Mouse (Mus musculus) adrenal gland, adult 18-20 months (tissue): ENCODE data around the gene Sez6l. TPM values are rescaled to one million over a fixed set of nuclear protein-coding genes. Genes with fewer than 3 reads are reported as not detected.

Source experiments
- DNase-seq, 2 experiments: peaks; one replicate each; pipeline ENCODE4 v3.0.0; 2021 to 2022; ENCODE audit warnings: low spot score in 2 of 2
- long read RNA-seq, 2 experiments: library from polyadenylated mRNA; stranded (forward); transcript quantifications; one replicate each; pipeline ENCODE4 v2.0.0; 2021
- total RNA-seq, 2 experiments: library from RNA; stranded (reverse); gene quantifications; 1 replicate in 1 of 2; 2 replicates in 1 of 2; pipeline ENCODE4 v1.2.3; 2021

Sez6l gene
- total RNA-seq = 1 to 10 TPM; 4.3 to 5.3 TPM
- long read RNA-seq, experiment 1, partial matches to known transcripts = 1 of 1 reads
- long read RNA-seq, experiment 1, other reads (novel, unspliced or antisense) = 0 of 1 reads
- long read RNA-seq, experiment 2 = 0 reads

DNA sequence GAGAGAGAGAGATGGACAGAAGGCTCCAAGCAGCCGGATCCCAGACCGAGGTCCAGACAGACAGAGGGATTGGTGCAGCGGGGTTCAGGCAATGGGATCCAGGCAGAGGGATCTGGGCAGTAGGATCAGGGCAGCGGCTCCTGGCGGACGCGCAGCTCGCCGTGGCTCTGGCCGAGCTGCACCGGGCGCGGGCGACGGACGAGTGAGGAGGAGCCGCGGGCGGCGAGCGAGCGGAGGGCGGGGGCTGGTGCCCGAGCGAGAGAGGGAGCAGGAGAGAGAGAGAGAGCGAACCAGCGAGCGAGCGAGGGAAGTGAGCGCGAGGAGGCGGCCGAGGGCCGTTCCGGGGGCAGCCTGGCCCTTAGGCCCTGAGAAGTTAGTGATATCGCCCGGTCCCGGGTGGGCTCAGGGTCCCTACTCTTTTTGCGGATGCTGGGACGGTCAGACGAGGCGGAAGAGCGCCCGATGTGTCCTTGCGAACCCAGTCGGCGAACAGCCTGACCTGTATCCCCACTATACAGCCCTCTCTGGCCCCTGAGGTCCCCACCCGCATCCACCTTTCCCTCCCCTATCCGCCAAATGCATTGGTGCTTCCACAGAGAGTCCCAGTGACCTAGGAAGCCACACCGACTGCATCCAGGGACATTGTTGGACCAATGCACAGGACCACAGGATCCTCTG is at the start of gene Sez6l:
Sez6l (minus strand) TSS at position 193 of the 678 bp plus-strand sequence.
- DNase-seq = peak; percentile 26 to 43

DNA sequence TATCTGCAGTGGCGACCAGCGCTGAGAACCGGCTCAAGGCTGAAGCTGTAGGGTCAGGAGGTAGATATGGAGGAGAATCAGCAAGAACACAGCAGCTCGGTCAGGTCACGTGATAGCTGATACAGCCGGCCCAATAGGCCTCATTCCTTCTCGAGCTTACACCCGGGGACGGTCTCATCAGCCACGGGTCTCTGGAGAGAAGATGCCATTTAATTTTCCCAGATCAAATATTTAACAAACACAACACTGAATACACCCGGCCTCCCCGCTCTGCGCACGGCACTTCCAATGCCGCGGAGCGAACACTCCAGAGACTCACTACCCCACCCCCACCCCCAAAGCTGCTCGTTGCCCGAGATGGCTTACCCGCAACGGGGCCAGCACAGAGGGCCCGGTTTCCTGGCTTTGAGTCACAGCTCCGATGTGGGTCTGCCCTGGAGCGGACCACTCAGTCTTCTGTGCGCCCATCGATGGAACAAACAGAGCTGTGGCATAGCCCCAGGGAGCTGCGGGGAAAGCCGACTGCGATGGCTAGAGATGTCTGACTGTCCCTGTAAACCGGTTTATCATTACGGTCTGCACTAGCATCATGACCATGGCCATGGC is 48.7 kb upstream of the Sez6l start:
- no peak for DNase-seq

DNA sequence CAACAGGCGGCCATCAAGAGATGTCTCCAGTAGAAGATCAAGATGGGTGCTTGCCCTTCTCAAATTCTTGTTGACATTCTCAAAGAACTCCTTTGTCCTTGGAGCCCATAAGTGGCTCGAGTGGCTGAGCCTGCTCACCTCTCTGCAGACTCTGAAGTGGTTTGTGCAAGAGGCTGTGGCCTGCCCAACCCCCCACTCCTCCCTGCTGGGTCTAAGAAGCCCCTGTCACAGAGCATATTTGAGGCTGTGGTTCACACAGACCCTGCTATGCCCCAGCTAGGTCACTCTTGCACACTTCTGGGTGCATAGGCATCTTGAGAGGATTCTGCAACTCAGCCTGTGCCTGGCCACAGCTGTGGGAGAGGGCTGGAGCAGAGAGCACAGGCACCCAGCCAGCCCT is 46.0 kb upstream of the Sez6l start:
- no peak for DNase-seq

DNA sequence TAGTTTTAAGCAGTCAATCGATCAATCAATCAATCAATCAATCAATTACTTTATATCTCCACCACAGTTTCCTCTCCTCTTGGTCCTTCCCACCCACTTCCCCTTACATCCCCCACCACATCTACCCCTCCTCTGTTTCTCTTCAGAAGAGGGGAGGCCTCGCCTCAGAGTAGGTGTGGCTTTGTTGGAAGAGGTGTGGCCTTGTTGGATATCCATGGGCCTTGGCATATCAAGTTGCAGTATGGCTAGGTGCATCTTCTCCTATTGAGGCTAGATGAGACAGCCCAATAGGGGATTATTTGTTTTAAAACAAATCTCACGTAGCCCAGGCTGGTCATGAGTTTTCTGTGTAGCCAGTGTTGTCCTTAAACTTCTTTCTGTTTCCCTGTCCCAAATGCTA is 43.3 kb upstream of the Sez6l start:
- DNase-seq = no peak

DNA sequence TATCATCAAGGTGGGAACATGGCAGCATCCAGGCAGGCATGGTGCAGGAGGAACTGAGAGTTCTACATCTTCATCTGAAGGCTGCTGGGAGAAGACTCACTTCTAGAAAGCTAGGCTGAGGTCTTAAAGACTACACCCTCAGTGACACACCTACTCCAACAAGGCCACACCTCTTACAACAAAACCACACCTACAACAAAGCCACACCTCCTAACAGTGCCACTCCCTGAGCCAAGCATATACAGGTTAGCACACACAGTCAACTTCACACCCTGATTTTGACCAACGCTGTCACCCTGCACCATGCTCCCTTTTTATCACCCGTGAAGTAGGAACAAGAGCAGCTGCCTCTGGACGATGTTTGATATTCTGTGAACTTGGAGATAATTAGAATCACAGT is 42.4 kb upstream of the Sez6l start:
- no peak for DNase-seq

DNA sequence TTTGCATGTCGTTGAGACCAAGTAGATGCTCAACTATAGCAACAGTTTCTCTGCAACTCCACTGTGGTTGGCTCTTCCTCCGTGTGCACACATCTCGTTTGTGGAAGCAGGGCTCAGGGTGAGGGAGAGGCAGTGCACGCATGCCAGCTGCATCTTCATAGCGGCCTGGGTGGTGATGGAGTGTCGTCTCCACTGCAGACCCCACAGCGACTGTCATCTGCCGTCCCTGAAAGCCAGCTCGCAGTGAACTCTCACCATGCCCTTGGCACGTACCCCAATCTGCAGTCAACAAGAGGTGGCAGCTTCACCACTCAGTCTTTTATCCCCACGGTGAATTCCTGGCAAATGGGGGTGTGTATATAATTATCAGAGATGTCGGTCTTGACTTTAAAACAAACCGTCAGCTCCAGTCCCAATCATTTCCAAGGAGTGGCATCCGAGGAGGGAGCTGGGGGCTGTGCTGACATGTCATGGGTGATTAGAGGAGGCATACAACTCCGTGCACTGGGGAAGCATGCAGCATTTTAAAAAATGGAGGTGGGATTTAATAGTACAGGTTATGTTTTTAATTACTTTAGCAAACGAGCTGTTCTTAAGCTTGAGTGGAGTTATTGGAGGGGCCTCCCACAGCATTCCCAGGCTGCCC is 40.7 kb upstream of the Sez6l start:
- DNase-seq = no peak

DNA sequence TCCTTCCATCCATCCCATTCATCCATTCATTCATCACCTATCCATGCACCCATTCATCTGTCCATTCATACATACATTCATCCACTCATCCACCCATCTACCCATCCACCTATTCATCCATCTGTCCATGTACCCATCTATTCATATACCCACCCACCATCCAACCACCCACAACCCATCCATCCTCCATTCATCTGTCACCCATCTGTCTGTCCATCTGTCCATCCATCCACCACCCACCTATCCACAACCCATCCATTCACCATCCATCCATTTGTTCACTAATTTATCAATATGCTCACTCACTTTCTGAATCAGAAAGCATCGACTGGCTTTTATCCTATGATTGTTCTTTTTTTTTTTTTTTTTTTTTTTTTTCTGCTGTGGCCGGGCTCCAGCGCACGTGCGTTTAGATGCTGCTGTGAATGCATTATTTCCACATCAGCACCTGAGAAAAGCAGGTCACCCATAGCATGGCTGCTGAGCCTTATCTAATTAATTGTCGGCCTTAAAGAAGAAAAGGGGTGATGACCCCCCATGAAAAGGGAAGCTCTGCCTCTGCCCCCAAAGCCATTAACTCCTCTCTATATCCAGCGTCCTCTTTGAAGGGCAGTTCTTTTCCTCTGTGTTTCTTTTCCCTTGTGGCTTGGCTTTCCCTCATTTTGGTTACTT is 39.1 kb upstream of the Sez6l start:
- DNase-seq = no peak

DNA sequence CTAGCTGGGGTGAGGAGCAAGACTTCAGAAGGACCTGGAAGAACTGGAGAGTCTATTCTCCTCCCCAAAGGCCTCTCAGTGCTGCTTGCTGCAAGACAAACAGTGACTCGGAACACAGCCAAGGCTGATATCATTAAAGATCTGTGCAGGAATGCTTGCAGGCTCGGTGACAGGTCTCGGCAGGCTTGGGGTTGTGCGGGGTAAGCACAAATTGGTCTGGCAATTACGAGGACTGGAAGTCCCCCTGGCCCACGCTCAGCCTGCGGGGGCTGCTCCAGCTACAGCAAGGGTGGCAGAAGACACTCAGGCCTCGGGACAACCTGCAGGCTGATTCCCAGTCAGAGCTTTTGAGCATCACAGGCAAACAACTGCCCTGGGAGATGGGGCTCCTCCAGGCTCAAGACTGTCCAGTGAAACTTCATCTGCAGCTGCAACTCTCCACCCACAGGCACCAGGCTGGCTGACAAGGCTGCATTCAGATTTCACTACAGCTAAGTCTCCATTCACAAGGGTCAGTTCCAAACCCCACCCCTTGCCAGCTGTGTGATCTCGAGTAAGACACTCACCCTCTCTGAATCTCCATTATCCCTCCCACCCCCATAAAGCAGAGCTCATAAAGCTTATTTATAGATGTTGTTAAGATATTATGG is 31.0 kb upstream of the Sez6l start:
- no peak for DNase-seq

DNA sequence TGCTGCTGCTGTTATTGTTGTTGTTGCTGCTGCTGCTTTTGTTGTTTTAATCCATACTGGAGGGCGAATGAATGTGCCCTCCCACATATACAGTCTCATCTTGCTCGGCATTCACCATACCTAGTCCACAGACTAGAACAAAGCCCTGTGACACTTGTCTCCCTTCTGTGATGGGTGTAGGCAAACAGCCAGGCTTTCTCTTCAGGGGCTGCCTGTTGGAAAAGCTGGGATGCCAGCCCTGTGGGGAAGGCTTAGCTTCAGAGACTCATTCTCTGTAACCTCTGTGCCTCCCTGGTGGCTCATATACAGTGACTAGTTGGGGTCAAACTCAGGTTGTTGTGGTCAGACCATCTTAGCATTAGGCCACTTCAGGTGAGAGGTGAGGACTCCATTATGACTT is 30.1 kb upstream of the Sez6l start:
- DNase-seq = no peak

DNA sequence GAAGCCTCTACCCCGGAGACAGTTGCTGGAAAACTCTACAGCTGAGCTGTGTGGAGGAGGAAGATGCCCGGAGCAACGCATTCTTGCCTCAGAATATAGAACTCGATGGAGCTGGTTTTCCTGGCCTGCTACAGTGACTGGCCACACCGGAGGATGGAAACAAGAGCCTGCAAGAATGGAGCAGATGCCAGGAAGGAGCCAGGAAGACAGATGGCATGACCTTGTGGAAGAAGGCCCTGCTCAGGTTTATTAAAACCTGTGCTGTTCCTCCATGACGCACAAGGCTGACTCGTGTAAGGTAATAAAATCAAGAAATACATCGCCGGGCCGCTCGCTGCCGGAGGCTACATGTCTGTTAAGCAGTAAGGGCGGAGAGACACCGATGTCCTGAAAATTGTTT is 28.4 kb upstream of the Sez6l start:
- no peak for DNase-seq

DNA sequence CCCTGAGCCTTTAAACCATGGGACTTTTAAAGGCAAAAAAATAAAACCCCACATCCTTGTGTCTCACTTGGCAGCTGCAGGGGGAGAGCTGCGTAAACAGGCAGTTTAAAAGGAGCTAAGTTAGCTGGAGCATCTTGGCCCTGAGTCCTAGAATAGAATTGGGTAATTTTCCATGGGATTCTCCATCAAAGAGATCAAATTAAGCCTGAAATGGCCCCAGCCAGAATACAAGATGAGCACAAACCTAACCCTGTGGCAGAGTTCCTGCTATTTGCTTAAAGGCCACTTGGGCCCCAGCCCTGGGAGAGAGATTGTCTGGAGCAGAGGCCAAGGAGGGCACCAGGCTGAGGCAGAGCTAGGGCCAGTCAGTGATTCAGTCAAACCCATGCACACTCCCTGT is 27.3 kb upstream of the Sez6l start:
- no peak for DNase-seq

DNA sequence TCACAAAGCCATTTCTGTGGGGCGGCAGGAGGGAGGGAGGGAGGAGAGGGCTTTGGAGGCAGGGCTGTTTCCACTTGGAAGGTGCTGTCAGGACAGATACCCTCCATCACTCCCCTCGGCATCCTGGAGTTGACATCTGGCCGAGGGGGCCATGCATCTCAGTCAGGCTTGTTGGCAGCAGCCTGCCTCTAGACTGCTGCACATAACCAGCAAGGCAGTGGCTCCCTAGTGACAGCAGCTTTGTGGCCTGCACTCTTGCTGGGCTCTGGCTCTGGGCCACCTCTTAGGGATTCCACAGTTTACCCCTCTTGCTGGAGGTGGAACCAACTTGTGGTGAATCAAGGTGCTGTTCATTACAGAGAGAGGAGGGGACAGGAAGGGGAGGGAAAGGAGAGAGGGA is 26.6 kb upstream of the Sez6l start:
- DNase-seq = no peak

DNA sequence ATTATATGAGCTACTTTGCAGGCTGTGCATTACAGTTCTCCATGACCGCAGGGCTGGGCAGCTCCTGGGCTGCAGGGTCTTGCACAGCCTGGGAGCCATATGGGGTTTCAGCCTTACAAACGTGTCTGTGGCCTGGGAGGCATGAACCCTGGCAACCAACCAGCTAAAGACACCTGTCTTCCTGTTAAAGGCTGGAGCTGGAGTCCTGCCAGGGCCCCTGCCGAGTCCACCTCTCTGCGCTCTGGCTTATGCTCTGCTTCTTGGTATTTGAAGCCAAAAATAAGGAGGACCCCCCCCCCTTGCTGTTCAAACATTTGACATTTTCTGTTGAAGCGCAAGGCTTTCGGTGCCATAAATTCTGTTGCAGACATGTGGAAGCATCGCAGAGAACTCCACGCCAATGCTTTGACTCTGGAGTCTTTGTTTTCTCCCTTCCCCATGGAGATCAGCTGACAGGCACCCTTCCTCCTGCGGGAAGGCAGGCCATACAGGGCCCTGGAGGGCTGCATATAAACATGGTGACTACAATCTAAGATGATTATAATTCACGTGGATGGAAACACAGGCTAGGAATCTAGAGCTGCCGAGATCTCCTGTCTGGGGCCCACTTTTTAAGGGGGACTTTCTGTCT is 23.4 kb upstream of the Sez6l start:
- no peak for DNase-seq

DNA sequence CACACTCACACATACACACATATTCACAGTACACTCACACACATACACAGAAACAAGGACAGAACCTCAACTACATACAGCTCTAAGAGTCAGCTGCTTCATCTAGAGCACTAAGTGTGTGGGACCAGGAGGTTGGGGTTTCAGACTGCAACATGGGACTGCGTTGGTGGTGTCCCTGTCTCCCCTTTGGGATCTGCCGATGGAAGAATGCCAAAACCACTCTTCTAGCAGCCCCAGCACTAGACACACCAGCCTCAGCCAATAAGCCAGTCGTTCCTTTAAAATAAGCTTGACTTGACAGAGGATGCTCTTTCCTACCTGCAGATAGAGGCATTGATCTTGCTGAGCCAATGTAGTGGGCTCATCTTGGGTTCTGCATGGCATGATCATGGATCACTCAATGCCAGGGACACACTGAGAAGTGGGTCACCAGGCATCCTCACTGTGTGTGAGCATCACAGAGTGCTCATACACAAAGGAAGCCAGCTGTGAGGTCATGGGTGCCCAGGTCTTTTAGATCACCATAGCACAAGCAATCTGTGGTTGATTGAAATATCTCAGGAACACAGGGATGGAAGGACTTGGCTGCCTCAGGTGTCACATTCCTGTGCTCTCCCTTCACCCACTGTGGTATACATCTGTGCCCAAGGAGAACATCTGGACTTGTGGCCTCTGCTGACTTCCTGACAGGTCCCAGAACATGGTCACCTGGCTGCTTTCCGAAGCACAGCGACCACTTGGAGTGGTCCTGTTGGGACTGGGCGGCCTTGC is 22.7 kb upstream of the Sez6l start:
- no peak for DNase-seq

DNA sequence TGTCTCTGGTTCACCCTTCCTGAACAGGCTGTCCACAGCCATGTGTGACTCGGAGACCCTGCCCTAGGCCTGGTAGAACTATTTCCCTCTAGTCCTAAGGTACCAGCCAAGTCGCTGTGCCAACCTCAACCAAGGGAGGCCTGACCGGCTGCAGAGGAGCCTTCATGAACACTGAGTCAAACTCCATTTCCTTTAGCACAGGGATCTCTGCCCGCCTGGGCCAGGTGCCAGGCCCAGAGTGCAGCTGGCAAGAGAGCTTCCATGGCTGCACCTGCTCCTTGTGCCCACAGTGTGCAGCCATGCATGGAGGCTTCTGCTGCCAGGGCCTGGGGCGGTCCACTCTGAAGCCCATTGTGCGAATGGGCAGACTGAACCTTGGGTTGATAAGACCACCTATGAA is 20.9 kb upstream of the Sez6l start:
- no peak for DNase-seq

DNA sequence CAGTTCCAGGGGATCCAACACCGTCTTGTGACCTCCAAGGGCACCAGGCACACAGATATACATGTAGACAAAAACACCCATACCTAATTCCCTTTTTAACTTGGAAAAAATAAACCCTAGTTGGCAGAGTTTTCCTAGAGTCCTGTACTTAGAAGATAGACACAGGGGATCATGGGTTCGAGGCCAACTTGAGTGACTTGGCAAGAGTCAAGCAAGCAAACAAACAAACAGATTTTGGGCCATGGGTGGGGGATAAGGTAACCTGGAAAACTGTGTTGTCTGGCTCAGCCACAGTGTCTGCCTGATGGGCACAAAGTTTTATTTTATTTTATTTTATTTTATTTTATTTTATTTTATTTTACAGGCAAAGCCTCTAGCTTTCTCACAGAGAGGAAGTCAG is 20.3 kb upstream of the Sez6l start:
- no peak for DNase-seq

DNA sequence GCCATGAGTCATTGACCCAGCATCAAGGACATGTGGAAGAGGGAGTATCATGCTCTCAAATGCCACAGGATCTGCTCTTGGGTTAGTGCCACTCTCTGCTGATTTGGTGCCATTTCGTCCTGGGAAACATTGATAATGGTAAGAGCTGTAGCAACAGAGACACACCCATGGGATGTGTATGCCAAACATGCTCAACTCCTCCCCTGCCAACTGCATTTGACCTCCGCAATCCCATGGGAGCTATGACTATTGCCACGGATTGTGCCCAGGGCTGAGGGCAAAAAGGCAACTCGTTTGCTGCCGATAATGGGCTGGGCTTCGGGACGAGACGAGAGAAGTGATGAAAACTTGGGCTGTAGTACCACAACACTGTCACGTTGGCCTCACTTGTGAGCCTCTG is 19.7 kb upstream of the Sez6l start:
- no peak for DNase-seq

DNA sequence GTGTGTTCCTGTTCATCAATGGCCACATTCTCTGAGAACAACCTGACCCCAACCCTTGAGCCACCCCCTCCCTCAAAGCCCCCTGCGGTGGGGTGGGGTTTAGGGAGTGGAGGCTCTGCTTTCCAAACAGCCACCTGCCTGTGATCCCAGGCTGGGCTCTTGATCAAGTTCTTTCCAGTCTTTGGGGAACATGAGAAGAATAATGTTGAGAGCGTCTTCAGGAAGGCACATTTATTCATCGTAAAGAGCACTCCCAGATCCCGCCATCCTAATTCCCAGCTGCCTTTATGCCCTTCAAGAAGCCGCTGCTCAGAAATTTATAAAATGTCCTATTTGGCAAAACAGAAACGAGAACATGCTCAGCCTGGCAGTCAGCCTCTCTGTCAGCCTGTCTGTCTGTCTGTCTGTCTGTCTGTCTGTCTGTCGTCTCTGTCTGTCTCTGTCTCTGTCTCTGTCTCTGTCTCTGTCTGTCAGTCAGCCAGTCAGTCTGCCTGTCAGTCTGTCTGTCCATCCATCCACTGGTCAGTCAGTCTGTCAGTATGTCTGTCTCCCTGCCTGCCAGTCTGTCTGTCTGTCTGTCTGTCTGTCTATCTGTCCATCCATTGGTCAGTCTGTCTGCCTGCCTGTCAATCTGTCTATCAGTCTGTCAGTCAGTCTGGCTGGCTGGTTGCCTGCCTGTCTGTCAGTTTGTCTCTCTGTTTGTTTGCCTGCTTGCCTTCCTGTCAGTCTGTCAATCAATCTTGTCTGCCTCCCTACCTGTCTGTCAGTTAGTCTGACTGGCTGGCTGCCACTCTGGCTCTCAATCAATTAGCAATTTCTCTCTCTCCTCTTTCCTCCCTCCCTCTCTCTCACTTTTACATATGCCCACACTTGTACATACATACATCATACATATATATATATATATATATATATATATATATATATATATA is 19.0 kb upstream of the Sez6l start:
- no peak for DNase-seq

DNA sequence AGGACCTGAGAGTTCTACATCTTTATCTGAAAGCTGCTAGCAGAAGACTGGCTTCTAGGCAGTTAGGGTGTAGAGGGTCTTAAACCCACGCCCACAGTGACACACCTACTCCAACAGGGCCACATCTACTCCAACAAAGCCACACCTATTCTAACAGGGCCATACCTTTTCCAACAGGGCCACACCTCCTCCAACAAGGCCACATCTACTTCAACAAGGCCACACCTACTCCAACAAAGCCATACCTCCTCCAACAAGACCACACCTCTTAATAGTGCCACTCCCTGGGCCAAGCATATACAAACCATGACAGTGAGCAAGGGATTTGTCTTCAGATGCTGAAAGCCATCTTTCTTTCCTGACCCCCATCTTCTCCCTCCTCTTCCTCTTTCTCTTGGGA is 14.7 kb upstream of the Sez6l start:
- DNase-seq = no peak
